Mouse (Mus musculus) heart, postnatal 36 days (tissue): ENCODE measurements around the gene Olfr591. TPM values are rescaled to one million over a fixed set of nuclear protein-coding genes. Genes with fewer than 3 reads are reported as not detected.
"Not testable (repeated sequence)": the region's sequence is repeated elsewhere in the genome, so short reads cannot be mapped to it uniquely, and the experiment has no call there.

Experiments
- DNase-seq, 2 experiments: peaks; one replicate each; pipeline ENCODE4 v3.0.0; 2021 to 2022
- intact Hi-C: fragments of 180-260 bp; cut with DNase I; formaldehyde crosslinking; loops from one replicate; pipeline ENCODE4 v1.15.1; 2025
- total RNA-seq, 2 experiments: library from RNA; stranded (reverse); gene quantifications; 2 replicates each; pipeline ENCODE4 v1.2.3; 2021

The Olfr591 gene
- total RNA-seq, result not detected

GRCm38 (mm10) chr7:103178240-103178639 lies at the start of gene Olfr591:
Olfr591 (minus strand) TSS chr7:103178340.
- intact Hi-C loops, result no loop called here
- DNase-seq, result no peak

GRCm38 (mm10) chr7:103216696-103217095 lies 38.6 kb upstream of the Olfr591 start, which contains the start of gene Olfr594:
Olfr594 (plus strand) TSS chr7:103216996.
- no peak for DNase-seq
- intact Hi-C loops, result no loop called here

- DNase-seq, intact Hi-C loops: not testable (repeated sequence)
These were observed 33.9 kb upstream of the Olfr591 start for GRCm38 (mm10) chr7:103212050-103212449.

- intact Hi-C loops, result no loop called here
- DNase-seq, result no peak
These were observed 33.4 kb upstream of the Olfr591 start, which contains the start of gene Olfr593 for GRCm38 (mm10) chr7:103211562-103211961. Olfr593 (plus strand) TSS chr7:103211862.

GRCm38 (mm10) chr7:103184503-103184902 lies 6.4 kb upstream of the Olfr591 start, which contains the start of gene Olfr592:
Olfr592 (plus strand) TSS chr7:103184803.
- DNase-seq, intact Hi-C loops: not testable (repeated sequence)

GRCm38 (mm10) chr7:103169697-103170096 lies 8.4 kb downstream of the Olfr591 start:
- intact Hi-C loops, result no loop called here
- DNase-seq, result no peak

- no peak for DNase-seq
- intact Hi-C loops, result no loop called here
These were observed 21.9 kb downstream of the Olfr591 start, which contains the start of gene Olfr589 for GRCm38 (mm10) chr7:103156256-103156655. Olfr589 (minus strand) TSS chr7:103156356.

- DNase-seq, result no peak
- intact Hi-C loops, result no loop called here
These were observed 37.6 kb downstream of the Olfr591 start, which contains the start of gene Olfr588-ps1 for GRCm38 (mm10) chr7:103140579-103140978. Olfr588-ps1 (plus strand) TSS chr7:103140879.

GRCm38 (mm10) chr7:103125538-103125937 lies 52.6 kb downstream of the Olfr591 start, which contains the start of gene Olfr586:
Olfr586 (minus strand) TSS chr7:103125638.
- DNase-seq, result no peak
- intact Hi-C loops, result no loop called here

GRCm38 (mm10) chr7:103119406-103119805 lies 58.7 kb downstream of the Olfr591 start:
- no peak for DNase-seq
- intact Hi-C loops, result no loop called here

Other genes starting within 250 kb of the Olfr591 start
- not detected for gene Olfr573-ps1, start 235.8 kb downstream of the Olfr591 start, total RNA-seq
- gene Olfr574, start 229.9 kb downstream of the Olfr591 start, total RNA-seq, result not detected
- gene Olfr575, start 219.6 kb downstream of the Olfr591 start, total RNA-seq, result not detected
- not detected for gene Olfr576, start 215.7 kb downstream of the Olfr591 start, total RNA-seq
- gene Olfr577, start 202.4 kb downstream of the Olfr591 start, total RNA-seq, result not detected
- gene Olfr578, start 189.0 kb downstream of the Olfr591 start, total RNA-seq, result not detected
- not detected for gene Olfr582, start 140.3 kb downstream of the Olfr591 start, total RNA-seq
- not detected for gene Olfr583, start 127.0 kb downstream of the Olfr591 start, total RNA-seq
- gene Olfr584, start 96.5 kb downstream of the Olfr591 start, total RNA-seq, result not detected
- not detected for gene Olfr585, start 80.6 kb downstream of the Olfr591 start, total RNA-seq
- not detected for gene Olfr586, start 52.7 kb downstream of the Olfr591 start, total RNA-seq
- not detected for gene Olfr588-ps1, start 37.5 kb downstream of the Olfr591 start, total RNA-seq
- not detected for gene Olfr589, start 22.0 kb downstream of the Olfr591 start, total RNA-seq
- gene Olfr592, start 6.5 kb upstream of the Olfr591 start, total RNA-seq, result not detected
- not detected for gene Olfr593, start 33.5 kb upstream of the Olfr591 start, total RNA-seq
- not detected for gene Olfr594, start 38.7 kb upstream of the Olfr591 start, total RNA-seq
- gene Usp17ld, start 74.2 kb upstream of the Olfr591 start, total RNA-seq, result not detected
- gene Olfr596, start 127.3 kb upstream of the Olfr591 start, total RNA-seq, result not detected
- gene Olfr597, start 138.0 kb upstream of the Olfr591 start, total RNA-seq, result not detected
- not detected for gene Olfr598, start 145.2 kb upstream of the Olfr591 start, total RNA-seq
- not detected for gene Olfr599, start 157.6 kb upstream of the Olfr591 start, total RNA-seq
- not detected for gene Olfr600, start 171.3 kb upstream of the Olfr591 start, total RNA-seq
- not detected for gene Olfr601, start 184.3 kb upstream of the Olfr591 start, total RNA-seq
- not detected for gene Olfr603, start 207.8 kb upstream of the Olfr591 start, total RNA-seq
- gene Usp17lc, start 236.7 kb upstream of the Olfr591 start, total RNA-seq, result not detected